ENCODE assay signal across 33 mouse cellular contexts in the genomic region with DNA sequence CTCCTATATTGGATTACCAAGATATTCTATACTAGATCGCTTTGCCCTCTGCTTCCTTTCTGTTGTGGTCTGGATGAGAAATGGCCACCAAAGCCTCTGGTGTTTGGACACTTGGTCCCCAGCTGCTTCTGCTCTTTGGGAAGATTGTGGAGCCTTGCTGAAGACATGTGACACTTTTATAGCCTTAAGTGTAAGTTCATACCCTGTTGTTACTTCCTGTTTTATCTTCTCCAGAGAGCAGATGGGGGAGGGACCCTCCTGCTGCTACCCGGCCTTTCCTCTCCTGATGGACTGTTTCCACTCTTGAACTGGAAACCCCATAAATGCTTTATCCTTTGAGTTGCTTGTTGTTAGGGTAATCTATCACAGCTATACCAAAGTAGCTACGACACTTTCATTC. TPM values are rescaled to one million over a fixed set of nuclear protein-coding genes. Genes with fewer than 3 reads are reported as not detected.
DNase-seq lines count a peak whose midpoint lies in the region; ATAC-seq lines count a peak whose summit lies in the region.
"Had no signal": no experiment of that assay in that cellular context is flagged by ENCODE, and none has a peak within 500 bp of the region (broad histone marks: within the 10 kb centered on the region; RNA-seq: fewer than 3 reads in every experiment).

No protein-coding gene starts in this region.

- no peaks in the 10 kb centered on the region for H3K27me3 ChIP-seq in kidney, embryonic 15.5 days
- no peaks in the 10 kb centered on the region for H3K27me3 ChIP-seq in midbrain, embryonic 11.5 days (ENCODE audit: control insufficient read depth, insufficient read depth, low read length)
- H3K27me3 ChIP-seq: embryonic facial prominence, embryonic 12.5 days; heart, embryonic 12.5 days; hindbrain, embryonic 15.5 days; neural tube, embryonic 13.5 days had no signal

- intact Hi-C loops in left cerebral cortex, postnatal 4 days (cut with DNase I): no loop called here

- peak; percentile 85 for ATAC-seq in kidney, embryonic 15.5 days (replicated peaks; ENCODE audit: low FRiP score)
- ATAC-seq in common myeloid progenitor, adult 5-6 weeks (replicated peaks; ENCODE audit: low read depth, poor library complexity, severe bottlenecking): peak; percentile 72
- ATAC-seq in midbrain, embryonic 11.5 days (ENCODE audit: low FRiP score): no peak
- ATAC-seq: forebrain, embryonic 14.5 days; inflammation-experienced regulatory T-cells, adult 6 months had no signal

- H3K4me1 ChIP-seq in kidney, embryonic 15.5 days: no peaks in the 10 kb centered on the region
- H3K4me1 ChIP-seq in midbrain, embryonic 11.5 days (ENCODE audit: control insufficient read depth, insufficient read depth, low read length): no peaks in the 10 kb centered on the region
- H3K4me1 ChIP-seq: embryonic facial prominence, embryonic 12.5 days; heart, embryonic 12.5 days; hindbrain, embryonic 15.5 days; midbrain, embryonic 10.5 days; neural tube, embryonic 13.5 days had no signal

- no peak overlapping the region for H3K4me2 ChIP-seq in kidney, embryonic 15.5 days
- H3K4me2 ChIP-seq in midbrain, embryonic 11.5 days: no peak overlapping the region
- H3K4me2 ChIP-seq: embryonic facial prominence, embryonic 12.5 days; heart, embryonic 12.5 days; hindbrain, embryonic 15.5 days; neural tube, embryonic 13.5 days had no signal

- H3K9me3 ChIP-seq in kidney, embryonic 15.5 days (replicated peaks): no peaks in the 10 kb centered on the region
- no peaks in the 10 kb centered on the region for H3K9me3 ChIP-seq in midbrain, embryonic 11.5 days (ENCODE audit: control insufficient read depth, low read length)
- H3K9me3 ChIP-seq: embryonic facial prominence, embryonic 12.5 days; hindbrain, embryonic 15.5 days had no signal

- 19% methylated on average over 3 of the region's 3 CpGs for WGBS in kidney, embryonic 15.5 days
- 87% methylated on average over 3 of the region's 3 CpGs for WGBS in midbrain, embryonic 11.5 days

- H3K4me3 ChIP-seq in kidney, embryonic 15.5 days (replicated peaks): no peak overlapping the region
- no peak overlapping the region for H3K4me3 ChIP-seq in midbrain, embryonic 11.5 days (ENCODE audit: low read depth, low read length)
- H3K4me3 ChIP-seq: embryonic facial prominence, embryonic 12.5 days; gastrocnemius, adult 2 months; heart, adult 2 months; heart, embryonic 12.5 days; hindbrain, embryonic 15.5 days; midbrain, embryonic 10.5 days; neural tube, embryonic 13.5 days had no signal

- no peaks in the 10 kb centered on the region for H3K36me3 ChIP-seq in kidney, embryonic 15.5 days
- H3K36me3 ChIP-seq in midbrain, embryonic 11.5 days (ENCODE audit: control insufficient read depth, insufficient read depth, low read length): no peaks in the 10 kb centered on the region
- H3K36me3 ChIP-seq: embryonic facial prominence, embryonic 12.5 days; heart, embryonic 12.5 days; hindbrain, embryonic 15.5 days; midbrain, embryonic 10.5 days; neural tube, embryonic 13.5 days had no signal

- H3K9ac ChIP-seq in kidney, embryonic 15.5 days: no peak overlapping the region
- H3K9ac ChIP-seq in midbrain, embryonic 11.5 days (ENCODE audit: low read length): no peak overlapping the region
- H3K9ac ChIP-seq: embryonic facial prominence, embryonic 12.5 days; heart, embryonic 12.5 days; hindbrain, embryonic 15.5 days; liver, embryonic 14.5 days; neural tube, embryonic 13.5 days had no signal

- no peak for DNase-seq in kidney, postnatal 25 days
- peak; percentile 32 for DNase-seq in kidney, postnatal 10 days
- DNase-seq in gastrocnemius, adult 18-20 months (ENCODE audit: low spot score): no peak
- DNase-seq in left cerebral cortex, postnatal 4 days: no peak
- no peak for DNase-seq in midbrain, embryonic 11.5 days (ENCODE audit: low spot score, missing footprints)
- DNase-seq: adrenal gland, adult 2 months; adrenal gland, postnatal 36 days; cerebellum, adult 2 months; cerebellum, postnatal 14 days; gastrocnemius, adult 2 months; gastrocnemius, postnatal 36 days; heart, adult 2 months; heart, postnatal 4 days; liver; lung, adult 2 months; lung, postnatal 10 days; right cerebral cortex, postnatal 4 days; thymus, adult 18-20 months; thymus, postnatal 36 days had no signal

- no peak overlapping the region for H3K27ac ChIP-seq in kidney, embryonic 15.5 days
- H3K27ac ChIP-seq in midbrain, embryonic 11.5 days (ENCODE audit: low read depth, low read length): no peak overlapping the region
- H3K27ac ChIP-seq: embryonic facial prominence, embryonic 12.5 days; gastrocnemius, adult 2 months; heart, adult 2 months; hindbrain, embryonic 15.5 days; liver, embryonic 14.5 days; macrophage; midbrain, embryonic 10.5 days; neural tube, embryonic 13.5 days; stomach, postnatal 0 days had no signal

RNA-seq across cellular contexts. Expression of gene Tmem215, which starts 38.6 kb away (rescaled TPM):
- 0.40 and 0.45 TPM in 2 replicates for polyA plus RNA-seq in kidney, embryonic 15.5 days (2015; fragmentation: Nextera tagmentation; extraction: Ambion mirVana)
- 1.1 and 1.8 TPM in 2 replicates for total RNA-seq in common myeloid progenitor, adult 5-6 weeks (2017)
- not detected for total RNA-seq in gastrocnemius, adult 18-20 months (2021)
- 1 to 10 TPM; 1.5 to 2.5 TPM for total RNA-seq in left cerebral cortex, postnatal 4 days (2021)
- 0.20 and 0.57 TPM in 2 replicates for polyA plus RNA-seq in midbrain, embryonic 11.5 days (2014; fragmentation: Nextera tagmentation; extraction: Ambion mirVana)
- total RNA-seq: adrenal gland, adult 2 months; adrenal gland, postnatal 36 days; CH12.LX; gastrocnemius, adult 2 months; gastrocnemius, postnatal 36 days had no signal
- polyA plus RNA-seq: C2C12, macrophage had no signal
